Mouse (Mus musculus) kidney, adult 2 months (tissue): ENCODE data around the gene Cdkn1b.

Source experiments
- CTCF ChIP-seq: fragments of 200-500 bp; conservative IDR thresholded peaks from 2 replicates; pipeline ENCODE4 v1.5.1; 2011; ENCODE audit warnings: low read depth, mild to moderate bottlenecking, control low read depth, low read length, moderate library complexity, mixed read lengths; ENCODE audit not compliant: insufficient read depth, insufficient read length
- POLR2A ChIP-seq: fragments of 200-500 bp; IDR thresholded peaks from one replicate; pipeline ENCODE4 v1.6.1; 2011; ENCODE audit warnings: low read depth, low read length, control low read depth

DNA sequence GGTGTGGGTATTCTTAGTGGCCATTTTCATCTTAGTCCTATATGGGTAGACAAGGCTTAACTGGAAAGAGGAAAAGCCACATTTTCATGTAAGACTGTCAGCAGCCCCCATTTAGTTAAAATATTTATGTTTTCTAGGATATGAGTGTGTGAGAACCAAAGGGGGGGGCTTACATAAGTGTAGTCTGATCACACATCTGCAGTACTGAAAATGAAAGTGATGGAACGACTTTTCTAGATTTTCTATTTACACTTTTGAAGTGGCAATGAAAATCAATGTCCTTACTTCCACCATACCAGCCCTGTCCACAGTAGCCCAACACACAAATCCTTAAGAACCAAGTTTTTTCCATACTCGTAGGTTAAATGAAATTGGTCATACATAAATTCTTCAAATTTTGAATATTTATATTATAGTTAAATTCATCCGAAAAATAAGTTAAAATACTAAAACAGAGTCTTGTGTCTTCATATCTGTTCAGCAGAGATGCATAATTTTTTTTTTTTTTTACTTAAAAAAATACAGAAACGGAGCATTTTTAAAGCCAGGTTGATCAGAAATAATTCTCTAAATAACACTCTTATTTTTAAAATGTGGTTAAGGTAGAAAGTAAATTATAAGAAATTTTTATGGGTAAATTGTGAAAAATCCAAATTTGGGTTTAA, 5.6 kb downstream of the Cdkn1b start:
- TF ChIP-seq CTCF (no peak), POLR2A (no peak)
